9 mouse cellular contexts compared by ENCODE assay signal in genomic region chr11:100397600-100398389, GRCm38 (mm10). TPM values are rescaled to one million over a fixed set of nuclear protein-coding genes. Genes with fewer than 3 reads are reported as not detected.
DNase-seq lines count a peak whose midpoint lies in the region; ATAC-seq lines count a peak whose summit lies in the region.
"Had no signal": no experiment of that assay in that cellular context is flagged by ENCODE, and none has a peak within 500 bp of the region (broad histone marks: within the 10 kb centered on the region; RNA-seq: fewer than 3 reads in every experiment).

Gene Jup (minus strand): TSS chr11:100397763.

- no peaks in the 10 kb centered on the region for H3K27me3 ChIP-seq in heart, embryonic 10.5 days (ENCODE audit: insufficient read depth, poor library complexity, severe bottlenecking)
- H3K27me3 ChIP-seq in kidney, embryonic 15.5 days, result no peaks in the 10 kb centered on the region

- 0 out of 2 replicates have a peak, but pooled peaks have one; percentile 29 for ATAC-seq in erythroblast, adult 5-6 weeks (replicated peaks; ENCODE audit: low FRiP score, poor library complexity, severe bottlenecking)
- ATAC-seq in kidney, embryonic 15.5 days (replicated peaks; ENCODE audit: low FRiP score), result peak; percentile 97
- ATAC-seq in monocyte, adult 5-6 weeks (replicated peaks; ENCODE audit: insufficient number of reproducible peaks, low FRiP score, low TSS enrichment, poor library complexity, severe bottlenecking), result peak; percentile 92

- 1% methylated on average over 37 of the region's 37 CpGs for WGBS in heart, embryonic 10.5 days
- WGBS in kidney, embryonic 15.5 days, result 2% methylated on average over 37 of the region's 37 CpGs

- H3K9me3 ChIP-seq in heart, embryonic 10.5 days, result no peaks in the 10 kb centered on the region
- no peaks in the 10 kb centered on the region for H3K9me3 ChIP-seq in kidney, embryonic 15.5 days (replicated peaks)
- H3K9me3 ChIP-seq: G1E had no signal

- H3K4me3 ChIP-seq in heart, embryonic 10.5 days, result peak within 1 kb of the TSS; percentile 87
- peak within 1 kb of the TSS; percentile 74 for H3K4me3 ChIP-seq in kidney, embryonic 15.5 days (replicated peaks)

- peak within 1 kb of the TSS; percentile 92 for H3K27ac ChIP-seq in heart, embryonic 10.5 days
- H3K27ac ChIP-seq in kidney, embryonic 15.5 days, result peak within 1 kb of the TSS; percentile 94

- peaks cover 91% of the 10 kb centered on the region for H3K4me1 ChIP-seq in heart, embryonic 10.5 days
- H3K4me1 ChIP-seq in kidney, embryonic 15.5 days, result peaks cover 66% of the 10 kb centered on the region

- peaks cover 11% of the 10 kb centered on the region; the same call in 1 of the 2 replicates for H3K36me3 ChIP-seq in heart, embryonic 10.5 days
- H3K36me3 ChIP-seq in kidney, embryonic 15.5 days, result no peaks in the 10 kb centered on the region
- H3K36me3 ChIP-seq: G1E had no signal

- H3K9ac ChIP-seq in kidney, embryonic 15.5 days, result peak within 1 kb of the TSS; percentile 73

- peak; percentile 98 for DNase-seq in A20 (ENCODE audit: low read depth, low spot score)
- peak; percentile 100 for DNase-seq in brain, adult 2 months (ENCODE audit: low read depth, low spot score)
- peak; percentile 100 for DNase-seq in heart, embryonic 10.5 days (ENCODE audit: low spot score)
- peak; percentile 96 for DNase-seq in liver
- DNase-seq in spleen, postnatal 4 days (ENCODE audit: low spot score in 2 of 2), result peak; percentile 94 to 95

- H3K4me2 ChIP-seq in kidney, embryonic 15.5 days, result peak within 1 kb of the TSS; percentile 70

RNA-seq across cellular contexts. Expression of gene Jup, which starts in this region (rescaled TPM):
- total RNA-seq in erythroblast, adult 5-6 weeks (2015; ENCODE audit: low replicate concordance), result 1.5 and 2.3 TPM in 2 replicates
- total RNA-seq in erythroblast, adult 5-6 weeks (2017; ENCODE audit: low replicate concordance), result 0.28 and 1.8 TPM in 2 replicates
- polyA plus RNA-seq in heart, embryonic 10.5 days (2016; fragmentation: Nextera tagmentation; extraction: Ambion mirVana), result 91.3 and 112 TPM in 2 replicates
- 107 and 121 TPM in 2 replicates for polyA plus RNA-seq in kidney, embryonic 15.5 days (2015; fragmentation: Nextera tagmentation; extraction: Ambion mirVana)
- 14.7 to 28.8 TPM (median 21.2 TPM) in 3 replicates for total RNA-seq in monocyte, adult 5-6 weeks (2017)
- polyA plus RNA-seq: G1E had no signal

Comparison
In these comparisons a context has a peak if more than half of its experiments do, and no peak if none do; other contexts are left out.
1. Peak in every context shown above with its lines: DNase-seq, ATAC-seq, H3K4me3 ChIP-seq and H3K27ac ChIP-seq.
2. ATAC-seq: peak in every context shown above with its lines; median percentile 97 in kidney, embryonic 15.5 days; 92 in monocyte, adult 5-6 weeks; 29 in erythroblast, adult 5-6 weeks.